Mouse (Mus musculus) kidney, postnatal 0 days (tissue): ENCODE measurements around the gene Commd1. TPM values are rescaled to one million over a fixed set of nuclear protein-coding genes. Genes with fewer than 3 reads are reported as not detected.

Experiments
- ATAC-seq: fragments of 200-750 bp; cut with Nextera tagmentation; replicated peaks from 2 replicates; pipeline ENCODE4 v1.8.0; 2017; ENCODE audit warnings: low read depth, moderate number of reproducible peaks, moderate TSS enrichment, moderate library complexity; ENCODE audit not compliant: low FRiP score
- DNase-seq: peaks from one replicate; pipeline ENCODE4 v3.0.0-alpha.2; 2016; ENCODE audit warnings: low spot score
- H3K27ac ChIP-seq: fragments of 300-500 bp; sonication (generic); 2 replicates; pipeline ENCODE4 v1.5.1; 2014; ENCODE audit warnings: mild to moderate bottlenecking
- H3K27me3 ChIP-seq: fragments of 300-500 bp; sonication (generic); 2 replicates; pipeline ENCODE4 v1.6.1; 2014; ENCODE audit warnings: low read length, mixed read lengths; ENCODE audit not compliant: insufficient read depth
- H3K36me3 ChIP-seq: fragments of 300-500 bp; sonication (generic); 2 replicates; pipeline ENCODE4 v1.6.1; 2014; ENCODE audit warnings: low read length, mixed read lengths; ENCODE audit not compliant: insufficient read depth
- H3K4me1 ChIP-seq: fragments of 300-500 bp; sonication (generic); replicated peaks from 2 replicates; pipeline ENCODE4 v1.6.1; 2014; ENCODE audit warnings: antibody characterized with exemption, low read length, mixed read lengths; ENCODE audit not compliant: insufficient read depth
- H3K4me2 ChIP-seq: fragments of 300-500 bp; sonication (generic); 2 replicates; pipeline ENCODE4 v1.6.1; 2014; ENCODE audit warnings: mild to moderate bottlenecking, low read length, moderate library complexity, mixed read lengths
- H3K4me3 ChIP-seq: fragments of 300-500 bp; sonication (generic); replicated peaks from 2 replicates; pipeline ENCODE4 v1.5.1; 2014; ENCODE audit warnings: low read depth, low read length
- H3K9ac ChIP-seq: fragments of 300-500 bp; sonication (generic); 2 replicates; pipeline ENCODE4 v1.6.1; 2014; ENCODE audit warnings: low read depth, low read length
- H3K9me3 ChIP-seq: fragments of 300-500 bp; sonication (generic); replicated peaks from 2 replicates; pipeline ENCODE4 v1.6.1; 2016; ENCODE audit warnings: low read length, inconsistent platforms, mixed read lengths
- CTCF ChIP-seq: IDR thresholded peaks from 2 replicates; pipeline ENCODE4 v1.5.1; 2016; ENCODE audit warnings: antibody characterized with exemption, low read depth, mild to moderate bottlenecking, moderate library complexity
- WGBS: fragments of 180-500 bp; shearing (Covaris S2); extraction: QIAGEN DNeasy Blood & Tissue Kit; methylation state at CpG from one replicate; pipeline ENCODE4 v1.1.7; 2014; 5-methylcytosine and 5-hydroxymethylcytosine counted together
- polyA plus RNA-seq: library from polyadenylated mRNA; unstranded; fragments of >200 nt; fragmentation: Nextera tagmentation; extraction: Ambion mirVana; gene quantifications from 2 replicates; pipeline ENCODE4 v1.2.1, GENCODE M21; 2015

Gene Commd1
- polyA plus RNA-seq, 1 experiment from 2014 or later, result 427 TPM

DNA sequence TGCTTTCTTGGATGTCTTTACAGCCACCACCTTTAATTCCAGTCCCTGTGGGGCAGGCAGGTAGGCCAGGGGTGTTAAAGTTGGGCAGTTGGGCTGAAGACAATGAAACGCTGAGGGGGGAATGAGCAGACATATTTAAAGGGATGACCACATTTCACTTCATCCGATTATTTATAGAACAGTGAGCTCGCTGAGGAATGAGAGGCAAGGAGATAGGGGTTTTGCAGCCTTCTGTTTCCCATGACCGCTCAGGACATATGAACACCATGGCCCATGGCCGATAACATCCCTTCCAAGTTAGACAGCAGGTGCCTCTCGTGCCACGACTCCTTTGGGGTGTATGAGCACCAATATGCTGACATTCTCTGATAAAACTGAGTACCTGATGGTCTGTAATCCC lies 70.4 kb downstream of the Commd1 start:
- Histone ChIP-seq H3K9ac (no peak overlapping the region), H3K4me1 (no peaks in the 10 kb centered on the region), H3K9me3 (no peaks in the 10 kb centered on the region), H3K36me3 (no peaks in the 10 kb centered on the region), H3K27ac (no peak overlapping the region), H3K4me2 (no peak overlapping the region), H3K27me3 (no peaks in the 10 kb centered on the region), H3K4me3 (no peak overlapping the region)
- DNase-seq (no peak), ATAC-seq (no peak)
- no peak for TF ChIP-seq CTCF
- WGBS, result 91% methylated on average over 7 of the region's 7 CpGs

DNA sequence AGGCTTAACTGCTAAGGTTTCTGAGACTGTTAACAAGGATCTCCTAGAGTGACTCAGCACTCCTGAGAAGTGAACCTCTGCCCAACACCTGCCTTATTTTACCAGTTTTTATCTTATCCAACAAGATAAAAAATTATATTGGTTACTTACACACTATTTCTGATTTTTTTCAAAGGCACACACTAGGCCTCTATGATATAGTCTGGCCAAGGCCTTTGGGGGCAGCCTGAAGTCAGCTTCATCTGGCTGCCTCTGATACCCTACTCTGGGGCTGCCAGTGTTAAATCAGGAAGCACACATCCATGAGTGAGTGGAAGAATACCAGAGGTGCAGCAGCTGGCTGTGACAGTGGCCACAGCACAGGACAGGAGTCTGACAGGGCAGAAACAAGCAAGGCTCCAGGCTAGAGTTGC lies 75.7 kb downstream of the Commd1 start:
- H3K27me3 ChIP-seq, result no peaks in the 10 kb centered on the region
- H3K27ac ChIP-seq, result no peak overlapping the region
- no peaks in the 10 kb centered on the region for H3K9me3 ChIP-seq
- no peak for ATAC-seq
- no peaks in the 10 kb centered on the region for H3K36me3 ChIP-seq
- H3K4me3 ChIP-seq, result no peak overlapping the region
- DNase-seq, result no peak
- H3K4me2 ChIP-seq, result no peak overlapping the region
- no peaks in the 10 kb centered on the region for H3K4me1 ChIP-seq
- TF ChIP-seq CTCF, result no peak
- H3K9ac ChIP-seq, result no peak overlapping the region

DNA sequence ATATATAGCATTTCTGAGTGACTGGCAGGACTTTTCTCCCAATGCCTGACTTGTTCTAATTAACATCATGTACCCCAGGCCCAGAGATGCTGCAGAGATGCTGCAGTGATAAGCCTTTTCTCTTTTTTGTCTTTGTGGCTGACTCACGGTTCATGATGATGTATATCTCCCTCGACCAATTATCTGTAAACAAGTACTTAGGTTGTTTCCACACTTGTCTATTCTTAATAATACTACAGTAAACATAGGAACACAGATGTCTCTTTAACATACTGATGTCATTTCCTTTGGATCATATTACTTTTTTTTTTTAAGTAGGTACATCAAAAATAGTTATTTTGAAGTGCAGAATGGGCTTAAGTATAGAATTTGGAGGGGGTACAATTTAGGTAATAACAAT lies 79.3 kb downstream of the Commd1 start:
- TF ChIP-seq CTCF, result no peak
- no peaks in the 10 kb centered on the region for H3K27me3 ChIP-seq
- H3K27ac ChIP-seq, result no peak overlapping the region
- DNase-seq (no peak), ATAC-seq (no peak)
- no peaks in the 10 kb centered on the region for H3K36me3 ChIP-seq
- H3K4me3 ChIP-seq, result no peak overlapping the region
- H3K4me2 ChIP-seq, result no peak overlapping the region
- no peaks in the 10 kb centered on the region for H3K4me1 ChIP-seq
- H3K9me3 ChIP-seq, result no peaks in the 10 kb centered on the region
- 77% methylated on average over 2 of the region's 2 CpGs for WGBS
- no peak overlapping the region for H3K9ac ChIP-seq

DNA sequence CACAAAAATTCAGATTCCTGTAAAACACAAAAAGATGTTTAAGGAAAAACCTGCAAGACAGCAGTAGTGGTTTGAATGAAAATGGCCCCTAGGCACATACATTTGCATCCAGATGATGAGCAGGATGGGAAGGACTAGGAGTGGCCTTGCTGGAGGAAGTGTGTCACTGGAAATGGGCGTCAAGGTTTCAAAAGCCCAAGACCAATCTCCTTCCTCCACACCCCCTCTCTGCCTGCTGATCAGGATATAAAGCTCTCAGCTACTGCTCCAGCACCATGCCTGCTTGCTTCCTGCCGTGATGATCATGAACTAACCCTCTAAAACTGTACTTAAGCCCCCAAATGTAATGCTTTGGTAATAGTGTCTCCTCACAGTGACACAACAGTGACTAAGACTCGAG lies 82.1 kb downstream of the Commd1 start:
- H3K4me1 ChIP-seq, result no peaks in the 10 kb centered on the region

DNA sequence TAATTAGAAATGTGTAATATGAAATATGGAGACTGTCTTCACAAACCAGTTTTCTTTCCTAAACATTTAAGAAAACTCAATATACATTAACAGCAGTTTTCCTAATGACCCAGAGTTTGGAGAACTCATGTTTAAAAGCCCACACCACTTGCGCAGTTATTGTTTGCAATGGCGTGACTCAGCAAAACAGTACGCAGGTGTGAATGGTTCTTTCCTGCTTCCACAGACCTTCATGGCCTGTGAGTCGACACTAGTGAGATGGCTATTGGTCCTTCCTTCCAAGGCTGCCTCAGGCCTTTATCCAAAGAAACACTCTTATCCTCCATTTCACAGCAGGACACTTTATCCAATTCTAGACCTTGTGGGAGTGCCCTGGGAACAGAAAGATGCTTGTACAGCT lies 84.5 kb downstream of the Commd1 start:
- Histone ChIP-seq H3K4me2 (no peak overlapping the region), H3K9me3 (no peaks in the 10 kb centered on the region), H3K36me3 (no peaks in the 10 kb centered on the region), H3K4me3 (no peak overlapping the region), H3K9ac (no peak overlapping the region), H3K4me1 (no peaks in the 10 kb centered on the region), H3K27ac (no peak overlapping the region), H3K27me3 (no peaks in the 10 kb centered on the region)
- ATAC-seq, result no peak
- no peak for DNase-seq
- no peak for TF ChIP-seq CTCF
- 94% methylated on average over 4 of the region's 4 CpGs for WGBS

More for the DNA sequence above, 82.1 kb downstream of the Commd1 start:
- Histone ChIP-seq H3K9me3 (no peaks in the 10 kb centered on the region), H3K4me2 (no peak overlapping the region), H3K27me3 (no peaks in the 10 kb centered on the region), H3K4me3 (no peak overlapping the region), H3K9ac (no peak overlapping the region), H3K36me3 (no peaks in the 10 kb centered on the region), H3K27ac (no peak overlapping the region)
- no peak for TF ChIP-seq CTCF
- WGBS, result 83% methylated on average over 3 of the region's 3 CpGs
- DNase-seq (no peak), ATAC-seq (no peak)

DNA sequence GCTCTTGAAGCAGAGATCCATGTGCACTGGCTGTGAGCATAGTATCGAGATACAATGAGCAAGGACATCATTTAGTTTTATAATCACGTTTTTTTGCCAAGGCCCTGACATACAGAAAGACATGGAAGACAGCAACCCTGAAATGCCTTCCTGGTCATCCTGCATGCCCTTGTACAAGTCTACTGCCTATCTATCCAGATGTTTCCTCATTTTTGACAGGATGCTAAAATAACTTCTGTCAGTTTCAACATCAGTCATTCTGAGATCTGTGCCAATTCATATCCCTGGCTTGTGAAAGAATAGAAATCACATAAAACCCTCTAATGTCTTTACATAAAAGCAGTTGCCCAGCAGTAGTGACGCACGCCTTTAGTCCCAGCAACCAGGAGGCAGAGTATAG lies 85.1 kb downstream of the Commd1 start:
- Histone ChIP-seq H3K4me3 (no peak overlapping the region), H3K27ac (no peak overlapping the region), H3K4me1 (no peaks in the 10 kb centered on the region), H3K27me3 (no peaks in the 10 kb centered on the region), H3K36me3 (no peaks in the 10 kb centered on the region), H3K4me2 (no peak overlapping the region), H3K9ac (no peak overlapping the region), H3K9me3 (no peaks in the 10 kb centered on the region)
- 88% methylated on average over 4 of the region's 4 CpGs for WGBS
- ATAC-seq (no peak), DNase-seq (no peak)
- TF ChIP-seq CTCF, result no peak

DNA sequence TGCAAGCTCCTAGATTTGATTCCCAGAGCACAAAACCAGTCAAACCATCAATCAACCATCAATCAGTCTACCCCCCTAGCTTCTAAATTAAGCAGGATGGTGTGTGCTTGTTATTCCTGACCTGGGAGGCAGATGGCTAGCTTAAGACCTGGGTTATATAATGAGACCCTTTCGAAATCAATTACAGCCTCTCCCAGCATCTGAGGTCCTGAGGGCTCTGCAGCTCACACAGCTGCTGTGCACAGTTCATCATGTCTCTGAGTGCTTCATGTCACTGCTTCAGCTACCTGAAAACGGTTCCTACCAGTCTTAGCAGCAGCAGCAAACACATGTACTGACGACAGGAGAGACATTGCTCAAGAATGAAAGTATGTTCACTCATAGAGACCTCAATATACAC lies 89.1 kb downstream of the Commd1 start:
- no peak for TF ChIP-seq CTCF
- DNase-seq (no peak), ATAC-seq (no peak)
- WGBS, result 61% methylated on average over 3 of the region's 3 CpGs
- Histone ChIP-seq H3K4me2 (no peak overlapping the region), H3K27me3 (no peaks in the 10 kb centered on the region), H3K4me3 (no peak overlapping the region), H3K36me3 (no peaks in the 10 kb centered on the region), H3K27ac (no peak overlapping the region), H3K9ac (no peak overlapping the region), H3K4me1 (no peaks in the 10 kb centered on the region), H3K9me3 (no peaks in the 10 kb centered on the region)
